Mouse (Mus musculus): ENCODE measurements around the gene Creb3. TPM values are rescaled to one million over a fixed set of nuclear protein-coding genes. Genes with fewer than 3 reads are reported as not detected.

Gene Creb3
- polyA plus RNA-seq, 1 experiment from 2014 or later: 22.3 TPM

DNA sequence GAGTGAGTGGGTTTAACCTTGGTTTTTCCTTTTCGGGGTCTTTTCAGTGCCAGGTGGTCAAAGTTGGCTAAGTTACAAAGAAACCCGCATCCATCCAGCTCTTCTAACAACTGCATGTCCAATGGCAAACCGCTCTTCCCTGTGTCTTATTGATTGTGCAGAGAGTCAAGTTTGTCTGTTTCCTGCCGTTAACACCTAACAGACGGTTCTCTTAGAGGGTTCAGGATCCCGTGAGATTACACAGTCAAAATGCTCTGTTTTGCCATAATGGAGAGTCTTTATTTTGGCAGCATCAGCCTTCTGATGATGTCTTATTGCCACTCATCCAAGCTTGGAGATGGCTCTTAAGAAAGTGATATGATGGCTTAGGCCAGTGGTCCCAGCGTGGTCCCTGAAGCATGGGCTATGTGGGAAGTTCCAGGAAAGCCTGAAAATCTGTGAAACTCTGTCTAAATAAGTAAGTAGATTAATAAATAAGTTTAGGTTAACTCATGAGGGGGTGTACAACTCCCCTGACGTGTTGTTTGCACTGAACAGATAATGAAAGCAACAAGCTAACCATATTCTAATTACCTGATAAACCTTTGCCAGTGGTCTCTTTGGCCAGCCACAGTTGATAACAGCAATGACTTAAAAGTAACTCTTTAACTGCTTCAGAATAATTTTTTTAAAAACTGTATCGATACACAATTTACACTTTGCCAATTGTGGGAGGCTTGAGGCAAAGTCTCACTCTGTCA, 38.2 kb downstream of the Creb3 start:
- 0 out of 2 replicates have a peak overlapping the region, but pooled peaks have one; percentile 11 for H3K9ac ChIP-seq
- peak overlapping the region; percentile 42 for H3K4me2 ChIP-seq
- no peak overlapping the region for H3K4me3 ChIP-seq (replicated peaks)
- no peaks in the 10 kb centered on the region for H3K36me3 ChIP-seq (replicated peaks)
- H3K4me1 ChIP-seq (replicated peaks): peaks cover 82% of the 10 kb centered on the region
- no peak for ATAC-seq (ENCODE audit: insufficient read depth)
- no peaks in the 10 kb centered on the region for H3K27me3 ChIP-seq
- H3K9me3 ChIP-seq (replicated peaks): no peaks in the 10 kb centered on the region
- H3K27ac ChIP-seq (replicated peaks): peak overlapping the region; percentile 93
- WGBS (ENCODE audit: insufficient replicate concordance): 42% methylated on average over 9 of the region's 9 CpGs

GRCm38 (mm10) chr4:43604099-43604498, 42.0 kb downstream of the Creb3 start:
- H3K9me3 ChIP-seq (replicated peaks): no peaks in the 10 kb centered on the region
- H3K27me3 ChIP-seq: no peaks in the 10 kb centered on the region
- peaks cover 71% of the 10 kb centered on the region for H3K4me1 ChIP-seq (replicated peaks)
- no peak overlapping the region for H3K4me3 ChIP-seq (replicated peaks)
- peak overlapping the region; percentile 72; the same call in 1 of the 2 replicates for H3K4me2 ChIP-seq
- ATAC-seq (ENCODE audit: insufficient read depth): no peak
- WGBS (ENCODE audit: insufficient replicate concordance): 59% methylated on average over 3 of the region's 3 CpGs
- H3K9ac ChIP-seq: no peak overlapping the region
- peak overlapping the region; percentile 94 for H3K27ac ChIP-seq (replicated peaks)
- no peaks in the 10 kb centered on the region for H3K36me3 ChIP-seq (replicated peaks)

GRCm38 (mm10) chr4:43604751-43605685, 42.9 kb downstream of the Creb3 start:
- ATAC-seq (ENCODE audit: insufficient read depth): peak; percentile 98
- Histone ChIP-seq H3K27ac (replicated peaks) (peak overlapping the region; percentile 94), H3K27me3 (no peaks in the 10 kb centered on the region), H3K36me3 (replicated peaks) (no peaks in the 10 kb centered on the region), H3K9me3 (replicated peaks) (no peaks in the 10 kb centered on the region), H3K9ac (peak overlapping the region; percentile 52), H3K4me3 (replicated peaks) (peak overlapping the region; percentile 24), H3K4me1 (replicated peaks) (peaks cover 62% of the 10 kb centered on the region), H3K4me2 (peak overlapping the region; percentile 72)
- WGBS (ENCODE audit: insufficient replicate concordance): 30% methylated on average over 9 of the region's 9 CpGs

GRCm38 (mm10) chr4:43612534-43612933, 50.4 kb downstream of the Creb3 start:
- 12% methylated on average over 10 of the region's 10 CpGs for WGBS (ENCODE audit: insufficient replicate concordance)
- peak; percentile 70 for ATAC-seq (ENCODE audit: insufficient read depth)
- H3K9ac ChIP-seq: no peak overlapping the region
- H3K9me3 ChIP-seq (replicated peaks): no peaks in the 10 kb centered on the region
- peak overlapping the region; percentile 11 for H3K4me3 ChIP-seq (replicated peaks)
- H3K27me3 ChIP-seq: no peaks in the 10 kb centered on the region
- peak overlapping the region; percentile 66 for H3K27ac ChIP-seq (replicated peaks)
- H3K36me3 ChIP-seq (replicated peaks): no peaks in the 10 kb centered on the region
- H3K4me1 ChIP-seq (replicated peaks): peaks cover 27% of the 10 kb centered on the region
- H3K4me2 ChIP-seq: peak overlapping the region; percentile 55

DNA sequence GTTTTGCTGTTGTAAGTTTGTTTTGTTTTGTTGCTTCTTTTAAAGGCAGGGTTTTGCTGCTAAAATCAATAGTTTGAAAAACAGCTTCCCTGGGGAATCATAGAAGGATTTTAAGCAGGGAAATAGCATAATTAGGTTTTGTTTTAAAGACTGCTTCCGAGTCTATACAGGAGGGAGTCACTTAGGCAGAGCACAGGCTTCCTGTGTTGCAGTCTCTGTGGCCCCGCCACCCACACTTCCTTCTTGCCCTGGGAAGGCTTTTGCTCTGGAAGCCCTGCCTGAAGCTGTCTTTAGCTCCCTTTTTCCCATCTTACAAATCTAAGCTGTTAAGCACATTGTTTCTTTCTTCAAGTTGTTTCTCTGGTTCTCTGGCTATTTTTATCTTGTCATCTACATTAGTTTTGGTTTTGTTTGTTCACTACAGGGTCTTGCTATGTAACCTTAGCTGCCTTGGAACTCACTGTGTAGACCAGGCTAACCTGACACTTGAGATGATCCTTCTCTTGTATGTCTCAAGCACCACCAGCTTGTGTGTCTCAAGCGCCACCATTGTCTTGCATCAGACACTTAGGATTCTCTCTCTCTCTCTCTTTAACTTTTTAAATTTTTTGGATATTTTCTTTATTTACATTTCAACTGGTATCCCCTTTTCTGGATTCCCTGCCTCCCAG, 51.1 kb downstream of the Creb3 start:
- Histone ChIP-seq H3K27ac (replicated peaks) (peak overlapping the region; percentile 66), H3K9me3 (replicated peaks) (no peaks in the 10 kb centered on the region), H3K4me2 (peak overlapping the region; percentile 55), H3K4me1 (replicated peaks) (peaks cover 27% of the 10 kb centered on the region), H3K9ac (no peak overlapping the region), H3K36me3 (replicated peaks) (no peaks in the 10 kb centered on the region), H3K27me3 (no peaks in the 10 kb centered on the region), H3K4me3 (replicated peaks) (no peak overlapping the region; the same call in 1 of the 2 replicates)
- ATAC-seq (ENCODE audit: insufficient read depth): peak; percentile 72
- WGBS (ENCODE audit: insufficient replicate concordance): 40% methylated on average over 3 of the region's 3 CpGs

Other genes starting within 250 kb of the Creb3 start
- gene Rusc2, start 180.4 kb upstream of the Creb3 start, polyA plus RNA-seq (2015; fragmentation: Nextera tagmentation; extraction: Ambion mirVana): 1.4 and 2.8 TPM in 2 replicates
- not detected in 2 replicates for gene Fam166b, start 133.2 kb upstream of the Creb3 start, polyA plus RNA-seq (2015; fragmentation: Nextera tagmentation; extraction: Ambion mirVana)
- gene Tesk1, start 120.4 kb upstream of the Creb3 start, polyA plus RNA-seq (2015; fragmentation: Nextera tagmentation; extraction: Ambion mirVana): 1.0 and 1.2 TPM in 2 replicates
- gene Cd72, start 107.7 kb upstream of the Creb3 start, polyA plus RNA-seq (2015; fragmentation: Nextera tagmentation; extraction: Ambion mirVana): 0.94 and 1.4 TPM in 2 replicates
- 0.07 and 0.18 TPM in 2 replicates for gene Sit1, start 78.6 kb upstream of the Creb3 start, polyA plus RNA-seq (2015; fragmentation: Nextera tagmentation; extraction: Ambion mirVana)
- 33.5 and 34.2 TPM in 2 replicates for gene Ccdc107, start 69.4 kb upstream of the Creb3 start, polyA plus RNA-seq (2015; fragmentation: Nextera tagmentation; extraction: Ambion mirVana)
- 34.5 and 38.2 TPM in 2 replicates for gene Arhgef39, start 62.6 kb upstream of the Creb3 start, polyA plus RNA-seq (2015; fragmentation: Nextera tagmentation; extraction: Ambion mirVana)
- 1.3 and 1.9 TPM in 2 replicates for gene Car9, start 55.4 kb upstream of the Creb3 start, polyA plus RNA-seq (2015; fragmentation: Nextera tagmentation; extraction: Ambion mirVana)
- gene Tpm2, start 38.6 kb upstream of the Creb3 start, polyA plus RNA-seq (2015; fragmentation: Nextera tagmentation; extraction: Ambion mirVana): 34.1 and 47.4 TPM in 2 replicates
- 37.5 and 40.3 TPM in 2 replicates for gene Tln1, start 359 bp downstream of the Creb3 start, polyA plus RNA-seq (2015; fragmentation: Nextera tagmentation; extraction: Ambion mirVana)
- 13.6 and 15.7 TPM in 2 replicates for gene Rgp1, start 16.4 kb downstream of the Creb3 start, polyA plus RNA-seq (2015; fragmentation: Nextera tagmentation; extraction: Ambion mirVana)
- gene Gba2, start 16.5 kb downstream of the Creb3 start, polyA plus RNA-seq (2015; fragmentation: Nextera tagmentation; extraction: Ambion mirVana): 16.7 and 18.8 TPM in 2 replicates
- 0.58 TPM in 1 of 2 replicates, not detected in the other for gene Msmp, start 22.2 kb downstream of the Creb3 start, polyA plus RNA-seq (2015; fragmentation: Nextera tagmentation; extraction: Ambion mirVana)
- 0.70 and 0.88 TPM in 2 replicates for gene Npr2, start 69.6 kb downstream of the Creb3 start, polyA plus RNA-seq (2015; fragmentation: Nextera tagmentation; extraction: Ambion mirVana)
- gene Spag8, start 91.3 kb downstream of the Creb3 start, polyA plus RNA-seq (2015; fragmentation: Nextera tagmentation; extraction: Ambion mirVana): not detected in 2 replicates
- gene Hint2, start 94.1 kb downstream of the Creb3 start, polyA plus RNA-seq (2015; fragmentation: Nextera tagmentation; extraction: Ambion mirVana): 62.9 and 69.4 TPM in 2 replicates
- 0.15 and 0.20 TPM in 2 replicates for gene Tmem8b, start 106.6 kb downstream of the Creb3 start, polyA plus RNA-seq (2015; fragmentation: Nextera tagmentation; extraction: Ambion mirVana)
- gene Fam221b, start 106.8 kb downstream of the Creb3 start, polyA plus RNA-seq (2015; fragmentation: Nextera tagmentation; extraction: Ambion mirVana): 0.81 and 1.1 TPM in 2 replicates
- not detected in 2 replicates for gene Olfr70, start 138.5 kb downstream of the Creb3 start, polyA plus RNA-seq (2015; fragmentation: Nextera tagmentation; extraction: Ambion mirVana)
- gene Olfr71, start 147.9 kb downstream of the Creb3 start, polyA plus RNA-seq (2015; fragmentation: Nextera tagmentation; extraction: Ambion mirVana): not detected in 2 replicates
- gene Hrct1, start 164.9 kb downstream of the Creb3 start, polyA plus RNA-seq (2015; fragmentation: Nextera tagmentation; extraction: Ambion mirVana): 0.10 and 0.20 TPM in 2 replicates
- 0.02 TPM in 1 of 2 replicates, not detected in the other for gene Spaar, start 167.7 kb downstream of the Creb3 start, polyA plus RNA-seq (2015; fragmentation: Nextera tagmentation; extraction: Ambion mirVana)
- not detected in 2 replicates for gene Olfr159, start 208.7 kb downstream of the Creb3 start, polyA plus RNA-seq (2015; fragmentation: Nextera tagmentation; extraction: Ambion mirVana)